Mouse (Mus musculus) right cerebral cortex, postnatal 4 days (tissue): ENCODE measurements around the gene Efemp2.

Experiments
- DNase-seq: peaks from one replicate; pipeline ENCODE4 v3.0.0-alpha.2; 2022

The Efemp2 gene

DNA sequence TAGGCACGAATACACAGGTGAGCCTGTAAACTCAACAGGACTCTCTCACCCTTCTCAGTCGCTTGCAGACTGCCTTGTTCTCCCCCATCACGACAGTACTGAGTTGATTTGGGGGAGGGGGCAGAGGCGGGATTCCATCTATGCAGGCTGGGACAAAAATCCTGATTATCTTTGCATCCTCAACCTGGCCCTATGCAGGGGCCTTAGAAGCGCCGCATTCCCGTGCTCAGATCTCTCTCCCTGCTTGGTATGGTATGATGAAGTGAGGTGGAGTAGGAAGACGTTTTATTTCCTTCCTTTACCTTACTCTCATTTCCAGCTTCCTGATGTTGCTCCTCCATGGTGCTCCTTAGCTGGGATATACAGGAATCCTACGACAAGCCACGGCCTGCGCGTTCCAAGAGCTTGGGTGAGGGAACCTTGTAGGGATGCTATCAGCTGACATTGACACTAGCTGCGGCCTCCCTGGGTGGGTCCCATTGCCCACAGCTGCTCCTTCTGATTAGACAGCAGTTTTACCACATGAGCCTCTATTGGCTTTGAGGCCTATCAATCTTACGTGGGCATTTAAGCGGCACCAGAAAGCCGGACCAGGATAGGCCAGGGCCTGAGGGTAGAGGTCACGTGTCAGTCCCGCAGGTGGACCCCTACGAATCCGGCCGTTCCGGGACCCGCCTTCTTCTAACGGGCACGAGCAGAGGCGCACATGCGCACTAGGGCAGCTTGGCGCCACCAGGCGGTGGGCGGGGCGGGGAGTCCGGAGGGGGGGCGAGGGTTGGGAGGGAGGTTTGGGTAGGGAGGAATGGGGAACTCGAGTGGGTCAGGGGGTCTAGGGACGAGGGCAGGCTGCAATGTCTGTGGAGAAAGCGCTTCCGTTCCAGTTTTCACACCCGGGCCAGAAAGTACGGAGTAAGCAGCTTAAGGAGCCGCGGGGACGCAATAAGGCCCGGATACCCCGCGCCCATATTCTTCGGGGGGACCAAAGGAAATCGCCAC, 36.6 kb downstream of the Efemp2 start, which contains the start of gene Snx32:
Snx32 (minus strand) TSS at position 508 of the 996 bp plus-strand sequence.
- DNase-seq, result peak; percentile 96

DNA sequence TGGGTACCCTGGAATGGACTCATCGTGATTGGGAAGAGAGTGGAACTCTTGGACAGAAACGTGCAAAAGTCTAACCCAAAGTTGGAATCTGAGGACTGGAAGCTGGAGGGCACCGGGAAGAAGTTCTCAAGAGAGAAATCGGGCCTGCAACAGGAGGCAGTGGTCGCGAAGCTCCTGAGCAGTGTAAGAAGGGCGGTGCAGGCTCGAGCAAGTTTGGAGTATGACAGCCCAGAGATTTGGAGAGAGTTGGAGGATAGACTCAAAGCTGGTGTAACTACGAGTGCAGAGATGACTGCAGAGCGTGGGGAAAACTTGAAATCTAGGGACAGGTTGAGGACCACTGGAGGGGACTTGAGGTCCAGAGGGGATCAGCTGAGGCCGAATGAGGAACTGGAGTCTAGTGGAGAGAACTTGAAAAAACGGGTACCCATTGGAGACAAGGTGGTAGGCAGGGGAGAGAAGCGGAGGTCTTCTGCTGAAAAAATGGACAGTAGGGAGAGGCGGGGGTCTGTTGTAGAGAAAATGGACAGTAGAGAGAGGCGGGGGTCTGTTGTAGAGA, 37.4 kb downstream of the Efemp2 start:
- DNase-seq, result no peak

DNA sequence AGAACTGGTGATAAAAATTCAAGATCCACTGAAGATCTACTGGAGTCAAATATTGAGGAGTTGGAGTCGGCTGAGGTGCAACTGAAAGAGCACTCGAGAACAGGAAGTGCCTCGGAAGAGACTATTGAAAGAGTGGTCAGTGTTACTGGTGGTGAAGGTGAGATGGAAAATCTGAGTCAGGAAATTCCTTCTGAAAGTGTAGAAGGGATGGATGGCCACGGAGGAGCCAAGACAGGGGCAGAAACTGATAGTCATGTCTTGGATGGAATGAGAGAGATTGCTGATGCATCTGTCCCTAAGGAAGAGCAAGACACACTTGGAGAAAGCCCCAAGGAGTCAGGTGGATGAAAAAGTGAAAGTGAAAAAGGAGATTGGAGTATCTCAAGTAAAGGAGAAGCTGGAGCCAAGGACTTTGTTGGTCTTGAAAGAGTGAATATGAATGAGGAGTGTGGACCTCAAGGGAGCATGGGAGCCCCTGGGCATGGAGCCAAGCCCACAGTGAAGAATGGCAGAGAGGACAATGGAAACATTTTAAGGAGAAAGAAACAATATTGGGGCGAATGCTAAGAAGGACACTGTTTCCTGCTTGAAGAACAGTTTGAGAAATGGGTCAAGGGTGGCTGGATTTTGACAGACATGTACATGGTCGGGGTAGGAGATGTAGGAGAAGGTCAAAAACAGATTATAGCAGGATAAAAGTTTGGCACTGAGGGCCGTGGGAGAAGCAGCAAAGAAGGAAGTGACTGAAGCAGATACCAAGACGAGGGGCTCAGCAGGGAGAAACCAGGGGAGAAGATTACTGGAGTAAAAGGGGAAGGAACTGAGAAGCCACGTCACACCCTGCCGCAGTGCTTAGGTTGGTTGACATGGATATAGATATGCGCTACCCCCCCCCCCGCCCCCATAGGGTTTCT, 38.6 kb downstream of the Efemp2 start:
- DNase-seq, result no peak

DNA sequence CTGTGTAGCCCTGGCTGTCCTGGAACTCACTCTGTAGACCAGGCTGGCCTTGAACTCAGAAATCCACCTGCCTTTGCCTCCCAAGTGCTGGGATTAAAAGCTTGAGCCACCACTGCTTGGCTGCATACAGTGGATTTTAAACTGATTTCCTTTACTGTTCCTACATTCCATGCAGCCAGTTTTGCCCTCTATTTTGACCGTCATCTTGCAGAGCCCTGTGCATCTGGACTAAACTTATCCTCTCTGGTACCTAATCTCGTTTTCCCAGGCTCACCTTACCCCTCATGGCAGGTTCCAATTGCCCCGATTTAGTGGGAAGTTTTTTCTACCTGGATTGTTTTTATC, 39.2 kb downstream of the Efemp2 start:
- DNase-seq, result no peak

DNA sequence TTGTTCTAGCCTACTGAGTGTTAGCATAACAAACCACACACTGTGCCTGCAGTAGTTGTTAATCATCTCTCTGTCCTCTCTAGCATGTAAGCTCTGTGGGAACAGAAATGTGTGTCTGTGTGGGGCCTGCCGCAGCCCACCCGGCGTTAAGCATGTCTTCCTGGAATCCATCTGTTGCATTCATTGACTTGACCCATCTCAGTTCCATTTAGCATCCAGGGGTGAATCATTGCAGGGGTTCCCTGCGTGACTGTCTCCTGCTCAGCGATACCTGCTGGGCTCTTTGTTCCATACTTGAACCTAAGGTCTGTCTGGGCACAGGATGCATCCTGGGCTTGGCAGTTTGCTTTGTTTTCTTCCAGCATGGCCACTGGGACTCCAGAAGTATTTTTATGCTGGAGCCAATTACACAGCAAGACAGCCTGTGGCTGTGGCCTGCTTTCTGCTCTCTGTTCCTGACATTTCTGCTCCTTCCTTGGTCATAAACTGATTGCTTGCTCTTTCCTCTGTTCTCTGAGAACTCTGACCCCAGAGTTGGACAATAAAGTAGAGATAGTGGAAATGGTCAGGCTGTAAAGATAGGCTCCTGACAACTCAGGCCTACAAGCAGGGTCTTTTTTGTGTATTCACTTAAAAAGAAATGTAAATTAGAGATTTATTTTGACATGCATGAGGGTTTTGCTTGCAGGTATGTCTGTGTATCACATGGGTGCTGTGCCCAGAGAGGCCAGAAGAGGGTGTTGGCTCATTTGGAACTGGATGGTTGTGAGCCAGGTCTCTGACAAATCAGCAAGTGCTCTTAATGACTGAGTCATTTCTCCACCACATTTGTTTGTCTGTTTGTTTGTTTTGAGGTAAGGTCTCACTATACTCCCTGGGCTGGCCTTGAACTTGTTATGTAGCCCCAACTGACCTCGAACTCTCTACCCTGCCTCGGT, 42.4 kb downstream of the Efemp2 start:
- no peak for DNase-seq

DNA sequence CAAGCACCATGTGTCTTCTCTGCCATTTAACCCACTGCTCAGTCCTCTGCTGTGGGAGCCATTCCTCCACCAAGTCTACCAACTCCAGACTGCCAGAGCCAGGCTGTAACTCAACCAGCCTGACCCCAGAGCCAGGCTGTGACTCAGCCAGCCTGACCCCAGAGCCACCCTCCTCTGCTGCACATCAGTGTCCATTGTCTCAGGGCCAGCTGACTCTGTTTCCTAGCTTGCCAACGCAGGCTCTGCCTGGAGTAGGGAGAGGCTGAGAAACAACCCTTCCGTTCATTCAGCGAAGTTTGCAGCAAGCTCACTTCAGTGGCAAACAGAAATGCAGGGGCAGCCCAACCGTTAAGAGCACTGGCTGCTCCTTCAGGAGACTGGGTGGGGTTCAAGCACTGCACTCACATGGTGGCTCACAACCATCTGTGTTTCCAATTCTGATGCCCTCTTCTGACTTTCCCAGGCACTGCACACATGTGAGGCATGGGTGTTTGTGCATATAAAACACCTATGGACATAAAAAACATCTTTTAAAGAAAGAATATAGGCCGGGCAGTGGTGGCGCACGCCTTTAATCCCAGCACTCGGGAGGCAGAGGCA, 43.3 kb downstream of the Efemp2 start:
- no peak for DNase-seq

DNA sequence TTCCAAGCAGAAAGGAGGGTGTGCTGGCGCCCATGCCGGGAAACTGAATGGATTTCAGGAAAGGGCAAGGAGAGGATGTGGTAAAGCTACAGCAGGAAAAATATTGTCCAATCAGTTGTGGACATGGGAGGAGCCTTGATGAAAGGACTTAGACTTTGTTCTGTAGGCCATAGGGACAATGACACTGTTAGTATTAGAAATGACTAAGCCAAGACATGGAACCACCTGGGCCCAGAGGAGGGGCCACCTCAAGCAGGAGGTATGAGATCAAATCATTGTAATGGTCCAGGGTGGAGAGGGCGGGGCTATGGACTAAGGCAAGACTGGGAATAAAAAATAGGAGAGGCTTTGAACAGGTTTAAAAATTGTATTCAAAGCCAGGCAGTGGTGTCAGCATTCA, 45.0 kb downstream of the Efemp2 start:
- DNase-seq, result no peak

DNA sequence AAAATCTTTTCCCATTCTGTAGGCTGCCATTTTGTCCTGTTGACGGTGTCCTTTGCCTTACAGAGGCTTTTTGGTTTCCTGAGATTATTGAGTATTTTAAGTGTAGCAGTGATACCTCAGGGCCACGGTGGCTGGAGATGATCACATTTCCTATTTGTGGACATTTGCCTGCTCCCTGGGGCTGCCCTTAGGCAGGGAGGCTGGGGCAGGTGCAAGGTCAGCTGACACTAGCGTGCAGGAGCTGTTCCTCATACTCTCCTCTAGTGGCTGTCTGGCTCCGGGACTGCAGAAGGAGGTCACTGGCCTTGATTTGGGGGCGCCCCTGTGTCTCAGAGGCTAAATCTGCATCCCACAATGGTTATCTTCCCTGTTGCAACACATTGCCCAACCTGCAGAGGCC, 51.5 kb downstream of the Efemp2 start:
- no peak for DNase-seq

DNA sequence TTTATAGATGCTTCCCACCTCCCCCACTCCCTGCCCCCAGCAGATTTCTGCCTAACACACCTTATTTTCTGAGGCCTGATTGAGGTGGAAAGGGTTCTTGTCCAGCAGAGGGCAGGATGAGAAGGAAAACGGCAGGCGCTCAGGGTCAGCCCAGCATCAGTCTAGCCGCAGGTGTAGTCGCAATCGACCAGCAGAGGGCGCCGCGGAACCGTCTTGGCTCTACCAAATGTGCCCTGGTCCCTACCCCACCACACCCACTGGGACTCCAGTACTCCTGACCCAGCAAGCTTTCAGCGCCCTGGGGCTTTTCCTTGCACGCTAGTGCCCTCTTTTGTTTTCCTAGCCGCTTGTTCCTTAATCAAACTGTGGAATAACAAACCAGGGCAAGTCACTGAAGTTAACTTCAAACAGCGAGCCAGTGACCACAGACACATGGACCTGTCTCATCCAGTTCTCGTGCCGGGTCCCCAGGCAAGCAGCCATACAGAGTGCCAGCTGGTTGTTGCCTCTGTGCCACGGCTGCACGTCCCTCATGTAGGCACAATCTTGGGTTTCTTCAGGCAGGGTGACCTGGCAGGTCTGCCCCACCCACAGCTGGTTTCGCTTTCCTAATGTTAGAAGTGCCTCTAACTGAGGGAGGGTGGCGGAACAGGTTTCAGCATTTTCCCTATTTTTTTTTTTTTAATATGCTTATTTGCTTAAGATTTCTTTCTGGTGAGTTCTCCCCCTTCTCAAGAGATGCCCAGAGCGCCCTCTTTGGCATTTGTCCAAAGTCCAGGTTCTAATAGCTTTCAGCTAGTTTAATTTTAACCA, 55.8 kb downstream of the Efemp2 start:
- DNase-seq, result peak; percentile 95

DNA sequence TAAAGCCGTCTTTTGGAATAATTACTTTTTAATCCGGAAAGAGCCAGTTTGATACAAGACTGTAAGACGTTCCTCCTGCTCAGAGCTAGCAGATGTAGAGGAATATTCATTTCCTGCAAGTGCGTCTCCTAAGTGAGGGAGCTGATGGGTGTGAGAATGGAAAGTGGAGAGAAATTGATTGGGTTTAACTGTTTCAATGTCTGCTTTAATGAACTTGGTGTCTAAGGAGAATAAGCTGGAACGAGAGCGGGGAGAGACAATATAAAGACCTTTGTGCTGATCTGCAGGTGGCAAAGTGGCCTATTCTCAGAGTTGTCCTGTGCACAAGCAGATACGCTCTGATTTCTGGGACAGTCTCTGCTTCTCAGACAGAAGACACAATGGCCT, 56.4 kb downstream of the Efemp2 start:
- no peak for DNase-seq
